Mouse (Mus musculus): ENCODE data around the gene Zfp709.
"Not testable (repeated sequence)": the region's sequence is repeated elsewhere in the genome, so short reads cannot be mapped to it uniquely, and the experiment has no call there.

Gene Zfp709

GRCm38 (mm10) chr8:71881618-71882274, at the start of gene Zfp709:
Zfp709 (plus strand) TSS chr8:71882019.
- DNase-seq (ENCODE audit: extremely low read depth, low read depth, low spot score): peak; percentile 14

- DNase-seq (ENCODE audit: extremely low read depth, low read depth, low spot score): not testable (repeated sequence)
Observed at GRCm38 (mm10) chr8:71838207-71838606, 43.6 kb upstream of the Zfp709 start.

DNA sequence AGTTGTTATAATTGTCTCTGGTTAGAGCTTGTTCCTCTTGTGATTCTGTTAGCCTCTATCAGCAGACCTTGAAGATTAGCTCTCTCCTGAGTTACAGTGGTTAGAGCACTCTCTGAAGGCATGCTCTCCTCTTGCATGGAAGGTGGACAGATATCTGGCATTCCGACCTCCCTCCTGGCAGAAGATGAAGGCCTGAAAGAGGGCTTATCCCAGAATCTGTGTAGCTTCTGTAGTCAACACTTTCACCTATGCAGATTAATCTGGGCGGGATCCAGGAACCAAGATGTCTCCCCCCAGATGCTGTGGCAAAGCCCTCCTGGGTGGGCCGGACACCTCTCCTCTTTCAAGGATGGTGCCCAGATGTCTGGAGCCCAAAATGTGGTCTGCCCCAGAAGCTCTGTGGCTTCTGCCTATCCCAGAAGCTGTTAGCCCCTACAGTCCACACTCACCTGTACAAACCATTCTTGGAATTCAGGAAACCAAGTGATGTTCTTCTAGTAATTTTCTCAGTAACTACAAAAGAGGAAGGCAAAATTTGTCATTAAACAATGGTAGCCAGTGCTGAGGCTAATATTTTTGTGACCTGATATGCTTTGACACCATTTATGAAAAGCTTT, 40.5 kb upstream of the Zfp709 start:
- DNase-seq (ENCODE audit: extremely low read depth, low read depth, low spot score): not testable (repeated sequence)

- DNase-seq (ENCODE audit: extremely low read depth, low read depth, low spot score): not testable (repeated sequence)
Observed at GRCm38 (mm10) chr8:71842476-71842875, 39.3 kb upstream of the Zfp709 start.

- not testable (repeated sequence) for DNase-seq (ENCODE audit: extremely low read depth, low read depth, low spot score)
Observed at GRCm38 (mm10) chr8:71844453-71844852, 37.4 kb upstream of the Zfp709 start.

- DNase-seq (ENCODE audit: extremely low read depth, low read depth, low spot score): not testable (repeated sequence)
Observed at GRCm38 (mm10) chr8:71845993-71846483, 35.8 kb upstream of the Zfp709 start.

- not testable (repeated sequence) for DNase-seq (ENCODE audit: extremely low read depth, low read depth, low spot score)
Observed at GRCm38 (mm10) chr8:71846745-71847144, 35.1 kb upstream of the Zfp709 start.

- DNase-seq (ENCODE audit: extremely low read depth, low read depth, low spot score): not testable (repeated sequence)
Observed at GRCm38 (mm10) chr8:71851014-71851413, 30.8 kb upstream of the Zfp709 start.

- DNase-seq (ENCODE audit: extremely low read depth, low read depth, low spot score): not testable (repeated sequence)
Observed at GRCm38 (mm10) chr8:71853360-71853759, 28.5 kb upstream of the Zfp709 start.

DNA sequence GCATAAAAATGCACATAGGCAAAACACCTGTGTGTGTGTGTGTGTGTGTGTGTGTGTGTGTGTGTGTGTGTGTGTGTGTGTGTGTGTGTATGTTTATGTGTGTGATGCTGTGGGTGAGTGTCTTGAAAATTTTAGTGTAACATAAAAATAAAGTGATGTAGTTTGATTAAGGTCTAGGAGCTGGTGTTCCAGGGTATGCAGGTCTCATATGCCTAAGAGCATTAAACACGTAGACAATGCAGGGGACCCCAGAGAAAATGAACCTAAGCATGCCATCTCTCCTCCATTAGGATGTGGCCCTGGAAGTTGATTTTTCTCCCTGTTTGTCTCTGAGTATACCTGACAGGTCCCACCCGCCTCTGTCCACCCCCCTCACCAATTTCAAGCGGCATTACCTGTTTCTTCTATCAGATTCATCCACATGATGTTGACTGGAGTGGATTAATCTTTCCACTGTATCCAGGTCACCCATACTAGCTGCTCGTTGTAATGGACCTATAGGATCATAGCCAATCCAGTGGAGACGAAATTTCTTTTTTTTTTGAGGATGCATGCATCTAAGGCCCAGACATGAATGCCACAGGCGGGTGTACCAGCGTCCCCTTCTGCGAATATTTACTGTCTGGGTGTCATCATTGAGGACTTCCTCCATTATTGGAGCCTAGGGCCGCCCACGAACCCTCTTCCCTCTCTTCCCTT, 25.0 kb upstream of the Zfp709 start:
- DNase-seq (ENCODE audit: extremely low read depth, low read depth, low spot score): not testable (repeated sequence)

- not testable (repeated sequence) for DNase-seq (ENCODE audit: extremely low read depth, low read depth, low spot score)
Observed at GRCm38 (mm10) chr8:71857364-71857763, 24.5 kb upstream of the Zfp709 start.

DNA sequence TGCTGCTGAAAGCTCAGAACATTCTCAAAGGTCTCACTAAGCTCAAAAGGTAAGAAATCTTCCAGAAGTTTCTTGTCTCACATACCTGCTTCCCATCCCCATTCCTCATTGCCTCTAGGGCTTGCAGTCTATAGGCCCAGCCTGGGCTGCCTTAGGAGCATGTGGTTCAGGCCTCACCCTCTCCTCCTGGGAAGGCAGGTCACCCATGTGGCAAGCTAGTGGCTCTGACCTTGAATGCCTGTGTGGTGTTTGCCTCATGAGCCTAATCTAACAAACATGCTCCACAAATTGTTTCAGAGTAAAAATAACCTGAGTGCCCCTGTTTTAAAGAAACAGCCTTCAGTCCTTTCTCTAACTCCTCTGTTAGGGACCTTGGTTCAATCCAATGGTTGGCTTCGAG, 20.3 kb upstream of the Zfp709 start:
- not testable (repeated sequence) for DNase-seq (ENCODE audit: extremely low read depth, low read depth, low spot score)

- not testable (repeated sequence) for DNase-seq (ENCODE audit: extremely low read depth, low read depth, low spot score)
Observed at GRCm38 (mm10) chr8:71862038-71862437, 19.8 kb upstream of the Zfp709 start.

DNA sequence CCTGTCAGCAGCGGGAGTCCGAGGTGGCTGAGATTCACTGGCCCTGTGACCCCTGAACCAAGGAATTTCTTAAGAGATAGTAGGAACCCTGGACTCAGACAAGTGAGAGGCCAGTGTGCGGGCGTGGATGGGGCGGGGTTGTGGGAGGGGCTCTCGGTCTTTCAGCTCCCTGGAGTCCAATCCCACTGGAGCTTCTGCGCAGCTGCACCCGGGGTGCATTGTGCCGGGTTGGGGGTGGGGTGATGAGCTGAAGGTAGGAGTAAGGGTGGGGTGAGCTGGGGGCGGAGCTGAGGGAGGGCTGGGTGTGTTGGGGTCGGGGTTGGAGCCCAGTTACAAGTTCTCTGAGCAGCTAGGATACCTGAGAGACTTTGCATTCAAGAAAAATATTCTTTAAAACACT, 18.8 kb downstream of the Zfp709 start:
- DNase-seq (ENCODE audit: extremely low read depth, low read depth, low spot score): not testable (repeated sequence)

- not testable (repeated sequence) for DNase-seq (ENCODE audit: extremely low read depth, low read depth, low spot score)
Observed at GRCm38 (mm10) chr8:71903084-71903483, 21.3 kb downstream of the Zfp709 start.

- no peak for DNase-seq (ENCODE audit: extremely low read depth, low read depth, low spot score)
Observed at GRCm38 (mm10) chr8:71906809-71907208, 25.0 kb downstream of the Zfp709 start.

DNA sequence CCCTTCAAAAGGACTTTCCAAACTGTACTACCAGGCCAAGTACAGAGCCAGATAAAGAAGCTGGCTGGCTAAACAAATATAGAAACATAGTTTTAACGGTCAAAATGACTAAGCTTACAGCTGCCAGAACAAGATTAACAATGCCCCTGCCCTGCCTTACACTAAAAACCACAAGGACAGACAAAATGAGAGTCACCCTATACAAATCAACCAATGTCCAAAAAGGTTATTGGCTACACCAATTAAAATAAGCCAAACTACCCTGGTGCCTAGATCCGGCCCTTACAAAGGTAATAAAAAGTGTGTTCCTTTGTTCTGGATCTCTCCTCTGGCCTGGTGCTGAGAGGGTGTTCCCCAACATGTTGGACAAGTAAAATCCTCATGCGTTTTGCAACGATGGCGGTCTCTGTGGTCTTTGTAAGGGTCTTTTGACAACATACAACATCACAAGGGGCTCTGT, 26.0 kb downstream of the Zfp709 start:
- no peak for DNase-seq (ENCODE audit: extremely low read depth, low read depth, low spot score)

GRCm38 (mm10) chr8:71908309-71909261, 26.8 kb downstream of the Zfp709 start, which contains the start of the genes Zfp882 and Zfp617:
Zfp882 (plus strand) TSS chr8:71908608.
Zfp617 (plus strand) TSS chr8:71908635.
- DNase-seq (ENCODE audit: extremely low read depth, low read depth, low spot score): peak; percentile 54

- DNase-seq (ENCODE audit: extremely low read depth, low read depth, low spot score): no peak
Observed at GRCm38 (mm10) chr8:71912286-71912685, 30.5 kb downstream of the Zfp709 start.

Measured in fat pad, adult 2 months (tissue).